Mouse (Mus musculus): ENCODE results near the gene Cntn2. TPM values are rescaled to one million over a fixed set of nuclear protein-coding genes. Genes with fewer than 3 reads are reported as not detected.

The Cntn2 gene
- polyA plus RNA-seq, 1 experiment, result not detected

DNA sequence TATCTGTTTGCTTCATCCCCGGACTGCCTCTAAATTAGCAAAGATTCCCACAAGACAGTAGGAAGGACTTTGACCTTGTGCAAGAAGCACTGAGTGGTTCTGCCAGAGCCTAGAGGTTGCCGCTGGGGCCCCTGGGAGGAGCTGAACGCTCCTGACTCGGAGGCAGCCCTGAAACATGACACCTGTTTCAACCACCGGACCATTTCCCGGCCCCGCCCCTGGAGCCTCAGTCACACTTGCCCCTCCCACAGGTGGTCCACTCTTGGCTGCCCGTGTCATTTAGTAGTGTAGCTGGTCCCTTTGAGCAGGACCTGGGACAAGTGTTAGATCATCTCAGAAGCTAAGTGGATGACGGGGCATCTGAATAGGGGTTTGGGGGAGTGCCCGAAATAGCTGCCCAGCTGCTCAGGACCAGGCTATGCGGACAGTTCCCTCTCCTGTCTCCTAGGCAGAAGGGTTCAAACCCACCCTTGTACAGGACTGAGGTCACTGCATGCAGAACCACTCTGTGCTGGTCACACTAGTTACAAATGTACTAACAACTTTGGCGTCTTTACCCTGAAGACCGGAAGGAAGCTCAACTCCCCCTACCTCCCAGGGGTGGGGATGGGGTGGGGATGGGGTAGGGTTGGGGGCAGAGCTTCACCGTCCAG is 1.8 kb downstream of the Cntn2 start:
- no peaks in the 10 kb centered on the region for H3K4me1 ChIP-seq (ENCODE audit: control insufficient read depth, insufficient read depth, low read length)
- no peak overlapping the region for H3K27ac ChIP-seq (ENCODE audit: control insufficient read depth, insufficient read depth, low read depth, low read length, poor library complexity)
- WGBS, result 6% methylated on average over 14 of the region's 14 CpGs
- H3K4me3 ChIP-seq (replicated peaks; ENCODE audit: control insufficient read depth, low read depth, low read length), result no peak overlapping the region
- no peak for TF ChIP-seq CTCF (IDR thresholded peaks at IDR 0.05; ENCODE audit: control insufficient read depth, insufficient read depth, low read length)
- no peak for TF ChIP-seq POLR2A (IDR thresholded peaks at IDR 0.05; ENCODE audit: borderline replicate concordance, control insufficient read depth, low read depth, low read length)

GRCm38 (mm10) chr1:132540701-132541100 is 2.4 kb downstream of the Cntn2 start:
- H3K4me1 ChIP-seq (ENCODE audit: control insufficient read depth, insufficient read depth, low read length), result no peaks in the 10 kb centered on the region
- H3K27ac ChIP-seq (ENCODE audit: control insufficient read depth, insufficient read depth, low read depth, low read length, poor library complexity), result no peak overlapping the region
- no peak overlapping the region for H3K4me3 ChIP-seq (replicated peaks; ENCODE audit: control insufficient read depth, low read depth, low read length)
- TF ChIP-seq CTCF (IDR thresholded peaks at IDR 0.05; ENCODE audit: control insufficient read depth, insufficient read depth, low read length) (no peak), POLR2A (IDR thresholded peaks at IDR 0.05; ENCODE audit: borderline replicate concordance, control insufficient read depth, low read depth, low read length) (no peak)
- 39% methylated on average over 7 of the region's 7 CpGs for WGBS

DNA sequence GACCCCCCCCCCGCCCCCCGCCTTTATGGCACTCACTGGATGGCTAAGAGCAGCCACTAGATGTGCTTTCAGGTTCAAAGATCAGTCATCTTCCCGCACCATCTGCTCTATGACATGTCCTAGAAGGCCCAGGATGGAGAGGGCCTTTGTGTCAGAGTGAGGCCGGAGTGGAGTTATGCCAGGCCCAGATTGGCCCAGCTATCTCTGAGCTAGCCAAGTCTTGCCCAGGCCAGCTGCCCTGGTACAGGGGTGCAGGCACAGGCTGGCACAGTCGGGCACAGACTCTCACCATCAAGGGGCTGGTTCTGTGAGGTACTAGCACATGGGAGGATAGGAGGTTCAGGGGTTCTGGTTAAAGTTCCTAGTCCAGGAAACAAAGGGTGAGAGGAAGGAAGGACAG is 5.3 kb downstream of the Cntn2 start:
- H3K27ac ChIP-seq (ENCODE audit: control insufficient read depth, insufficient read depth, low read depth, low read length, poor library complexity), result no peak overlapping the region
- H3K4me1 ChIP-seq (ENCODE audit: control insufficient read depth, insufficient read depth, low read length), result peaks cover 1% of the 10 kb centered on the region; the same call in 1 of the 2 replicates
- WGBS, result 76% methylated on average over 5 of the region's 5 CpGs
- H3K4me3 ChIP-seq (replicated peaks; ENCODE audit: control insufficient read depth, low read depth, low read length), result no peak overlapping the region
- no peak for TF ChIP-seq CTCF (IDR thresholded peaks at IDR 0.05; ENCODE audit: control insufficient read depth, insufficient read depth, low read length)
- TF ChIP-seq POLR2A (IDR thresholded peaks at IDR 0.05; ENCODE audit: borderline replicate concordance, control insufficient read depth, low read depth, low read length), result no peak

DNA sequence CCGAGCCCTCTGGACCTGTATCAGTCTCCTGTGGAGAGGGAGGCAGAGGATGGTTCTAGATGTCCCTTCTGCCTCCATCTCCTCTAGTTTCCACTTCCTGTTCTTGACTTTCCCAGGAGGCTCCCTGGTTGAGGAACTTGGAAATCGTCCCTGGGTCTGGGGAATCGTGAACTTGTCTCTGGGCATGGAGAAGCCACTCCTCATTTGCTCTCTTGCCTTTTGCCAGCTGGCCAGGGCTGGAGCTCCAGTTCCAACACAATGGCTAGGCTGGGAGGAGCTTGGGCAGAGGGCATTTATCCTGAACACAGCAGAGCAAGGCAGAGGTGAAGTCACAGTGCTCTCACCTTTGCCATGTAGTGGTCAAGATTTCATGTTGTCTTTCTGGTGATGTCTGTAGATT is 6.6 kb downstream of the Cntn2 start:
- 52% methylated on average over 3 of the region's 3 CpGs for WGBS
- TF ChIP-seq POLR2A (IDR thresholded peaks at IDR 0.05; ENCODE audit: borderline replicate concordance, control insufficient read depth, low read depth, low read length), result no peak
- TF ChIP-seq CTCF (IDR thresholded peaks at IDR 0.05; ENCODE audit: control insufficient read depth, insufficient read depth, low read length), result no peak
- Histone ChIP-seq H3K4me3 (replicated peaks; ENCODE audit: control insufficient read depth, low read depth, low read length) (no peak overlapping the region), H3K4me1 (ENCODE audit: control insufficient read depth, insufficient read depth, low read length) (peaks cover 1% of the 10 kb centered on the region; the same call in 1 of the 2 replicates), H3K27ac (ENCODE audit: control insufficient read depth, insufficient read depth, low read depth, low read length, poor library complexity) (no peak overlapping the region)

DNA sequence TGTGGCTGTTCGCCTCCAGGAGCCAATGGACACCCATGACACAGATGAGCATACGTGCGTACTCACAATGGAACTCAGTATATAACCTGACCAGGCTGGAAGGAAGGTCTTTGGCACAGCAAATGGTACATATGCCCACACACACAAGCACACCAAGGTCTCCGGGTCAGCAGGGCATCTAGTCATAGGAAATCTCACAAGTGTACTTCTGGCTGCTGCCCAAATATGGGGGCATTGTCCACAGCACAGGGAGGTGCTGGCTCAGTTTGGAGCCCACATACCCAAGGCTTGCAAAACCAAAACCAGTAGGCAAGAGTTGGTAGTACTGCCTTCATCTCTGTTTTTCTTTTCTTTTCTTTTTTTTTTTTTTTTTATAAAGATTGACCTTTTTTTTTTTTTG is 7.5 kb downstream of the Cntn2 start:
- peaks cover 1% of the 10 kb centered on the region; the same call in 1 of the 2 replicates for H3K4me1 ChIP-seq (ENCODE audit: control insufficient read depth, insufficient read depth, low read length)
- no peak overlapping the region for H3K4me3 ChIP-seq (replicated peaks; ENCODE audit: control insufficient read depth, low read depth, low read length)
- no peak for TF ChIP-seq CTCF (IDR thresholded peaks at IDR 0.05; ENCODE audit: control insufficient read depth, insufficient read depth, low read length)
- no peak for TF ChIP-seq POLR2A (IDR thresholded peaks at IDR 0.05; ENCODE audit: borderline replicate concordance, control insufficient read depth, low read depth, low read length)
- 83% methylated on average over 4 of the region's 4 CpGs for WGBS
- no peak overlapping the region for H3K27ac ChIP-seq (ENCODE audit: control insufficient read depth, insufficient read depth, low read depth, low read length, poor library complexity)

GRCm38 (mm10) chr1:132533840-132534239 is 9.2 kb downstream of the Cntn2 start:
- Histone ChIP-seq H3K27ac (ENCODE audit: control insufficient read depth, insufficient read depth, low read depth, low read length, poor library complexity) (no peak overlapping the region), H3K4me3 (replicated peaks; ENCODE audit: control insufficient read depth, low read depth, low read length) (no peak overlapping the region), H3K4me1 (ENCODE audit: control insufficient read depth, insufficient read depth, low read length) (peaks cover 1% of the 10 kb centered on the region; the same call in 1 of the 2 replicates)
- 1% methylated on average over 8 of the region's 8 CpGs for WGBS
- no peak for TF ChIP-seq CTCF (IDR thresholded peaks at IDR 0.05; ENCODE audit: control insufficient read depth, insufficient read depth, low read length)
- no peak for TF ChIP-seq POLR2A (IDR thresholded peaks at IDR 0.05; ENCODE audit: borderline replicate concordance, control insufficient read depth, low read depth, low read length)

DNA sequence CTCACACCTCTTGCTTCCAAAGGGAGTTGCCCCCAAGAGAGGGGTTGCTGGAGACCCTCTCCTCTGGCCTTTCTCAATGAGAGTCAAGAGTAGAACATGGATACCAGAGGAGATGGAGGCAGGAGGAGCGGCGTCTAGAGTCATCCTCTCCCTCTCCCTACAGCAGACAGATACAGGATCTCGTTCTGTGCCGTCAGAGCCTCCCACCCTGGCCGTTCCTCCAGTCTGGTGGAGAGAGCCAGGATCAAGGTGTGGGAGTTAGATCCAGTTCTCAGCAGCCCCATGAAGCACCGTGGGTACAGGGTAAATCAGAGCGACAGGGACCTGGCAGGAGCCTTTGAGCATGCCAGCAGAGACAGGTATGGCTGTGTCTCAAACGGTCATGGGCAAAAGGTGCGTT is 10.5 kb downstream of the Cntn2 start:
- 73% methylated on average over 9 of the region's 9 CpGs for WGBS
- H3K4me3 ChIP-seq (replicated peaks; ENCODE audit: control insufficient read depth, low read depth, low read length), result no peak overlapping the region
- TF ChIP-seq POLR2A (IDR thresholded peaks at IDR 0.05; ENCODE audit: borderline replicate concordance, control insufficient read depth, low read depth, low read length) (no peak), CTCF (IDR thresholded peaks at IDR 0.05; ENCODE audit: control insufficient read depth, insufficient read depth, low read length) (no peak)
- no peak overlapping the region for H3K27ac ChIP-seq (ENCODE audit: control insufficient read depth, insufficient read depth, low read depth, low read length, poor library complexity)
- peaks cover 1% of the 10 kb centered on the region; the same call in 1 of the 2 replicates for H3K4me1 ChIP-seq (ENCODE audit: control insufficient read depth, insufficient read depth, low read length)

- peaks cover 1% of the 10 kb centered on the region; the same call in 1 of the 2 replicates for H3K4me1 ChIP-seq (ENCODE audit: control insufficient read depth, insufficient read depth, low read length)
- no peak overlapping the region for H3K27ac ChIP-seq (ENCODE audit: control insufficient read depth, insufficient read depth, low read depth, low read length, poor library complexity)
- TF ChIP-seq POLR2A (IDR thresholded peaks at IDR 0.05; ENCODE audit: borderline replicate concordance, control insufficient read depth, low read depth, low read length) (no peak), CTCF (IDR thresholded peaks at IDR 0.05; ENCODE audit: control insufficient read depth, insufficient read depth, low read length) (no peak)
- H3K4me3 ChIP-seq (replicated peaks; ENCODE audit: control insufficient read depth, low read depth, low read length), result no peak overlapping the region
- 24% methylated on average over 5 of the region's 5 CpGs for WGBS
Measured at GRCm38 (mm10) chr1:132530631-132531191, 12.3 kb downstream of the Cntn2 start.

Data from bone marrow, adult 2 months (tissue).